Mouse (Mus musculus) liver, postnatal 0 days (tissue): ENCODE data around the gene Efcab5. TPM values are rescaled to one million over a fixed set of nuclear protein-coding genes. Genes with fewer than 3 reads are reported as not detected.

ENCODE experiments used
- ATAC-seq: fragments of 200-750 bp; cut with Nextera tagmentation; 2 replicates; pipeline ENCODE4 v1.8.0; 2017; ENCODE audit warnings: mild to moderate bottlenecking, moderate library complexity
- DNase-seq: peaks from one replicate; pipeline ENCODE4 v3.0.0-alpha.2; 2016
- H3K27ac ChIP-seq: fragments of 300-500 bp; sonication (generic); 2 replicates; pipeline ENCODE4 v1.5.1; 2014; ENCODE audit warnings: antibody characterized with exemption, moderate library complexity, mild to moderate bottlenecking, low read depth
- H3K27me3 ChIP-seq: fragments of 300-500 bp; sonication (generic); 2 replicates; pipeline ENCODE4 v1.6.1; 2014; ENCODE audit warnings: low read length, control low read depth, mixed read lengths; ENCODE audit not compliant: insufficient read depth
- H3K36me3 ChIP-seq: fragments of 300-500 bp; sonication (generic); replicated peaks from 2 replicates; pipeline ENCODE4 v1.6.1; 2014; ENCODE audit warnings: mild to moderate bottlenecking, control low read depth, low read length, moderate library complexity, mixed read lengths; ENCODE audit not compliant: insufficient read depth
- H3K4me1 ChIP-seq: fragments of 300-500 bp; sonication (generic); 2 replicates; pipeline ENCODE4 v1.6.1; 2014; ENCODE audit warnings: antibody characterized with exemption, mild to moderate bottlenecking, control low read depth; ENCODE audit not compliant: insufficient read depth
- H3K4me2 ChIP-seq: fragments of 300-500 bp; sonication (generic); 2 replicates; pipeline ENCODE4 v1.6.1; 2014; ENCODE audit warnings: low read depth, mild to moderate bottlenecking, low read length, moderate library complexity, mixed read lengths
- H3K4me3 ChIP-seq: fragments of 300-500 bp; sonication (generic); 2 replicates; pipeline ENCODE4 v1.5.1; 2014; ENCODE audit warnings: low read depth, low read length
- H3K9ac ChIP-seq: fragments of 300-500 bp; sonication (generic); replicated peaks from 2 replicates; pipeline ENCODE4 v1.6.1; 2014; ENCODE audit warnings: mild to moderate bottlenecking, moderate library complexity
- H3K9me3 ChIP-seq: fragments of 300-500 bp; sonication (generic); 2 replicates; pipeline ENCODE4 v1.6.1; 2016; ENCODE audit warnings: mild to moderate bottlenecking, control low read depth, low read length, mixed read lengths
- CTCF ChIP-seq: sonication (generic); IDR thresholded peaks from 2 replicates; pipeline ENCODE4 v1.5.1; 2016; ENCODE audit warnings: antibody characterized with exemption, low read depth
- EP300 ChIP-seq: IDR thresholded peaks from 2 replicates; pipeline ENCODE4 v1.6.1; 2016; ENCODE audit warnings: antibody characterized with exemption, low read depth, mild to moderate bottlenecking
- WGBS: fragments of 180-500 bp; shearing (Covaris S2); extraction: QIAGEN DNeasy Blood & Tissue Kit; methylation state at CpG from one replicate; pipeline ENCODE4 v1.1.7; 2014; ENCODE audit not compliant: insufficient replicate concordance; 5-methylcytosine and 5-hydroxymethylcytosine counted together
- polyA plus RNA-seq: library from polyadenylated mRNA; unstranded; fragments of >200 nt; fragmentation: Nextera tagmentation; extraction: Ambion mirVana; gene quantifications from 2 replicates; pipeline ENCODE4 v1.2.1, GENCODE M21; 2015

Gene Efcab5
- polyA plus RNA-seq, 1 experiment from 2014 or later = 0.16 TPM

DNA sequence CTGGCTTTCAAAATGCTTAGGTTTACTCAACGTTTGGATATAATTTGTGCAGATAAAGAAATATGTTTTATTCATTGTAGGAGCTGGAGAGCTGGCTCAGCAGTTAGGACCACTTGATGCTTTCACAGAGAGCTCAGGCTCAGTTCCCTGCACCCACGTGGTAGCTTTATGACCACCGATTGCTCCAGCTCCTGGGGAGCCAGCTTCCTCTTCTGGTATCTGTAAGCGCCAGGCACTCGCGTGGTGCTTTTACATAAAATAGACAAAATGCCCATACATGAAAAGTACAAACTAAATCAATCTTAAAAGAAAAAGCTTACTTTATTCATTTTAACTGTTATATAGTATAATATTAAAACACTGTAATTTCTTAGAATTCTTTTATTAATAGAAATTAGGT lies 46.8 kb downstream of the Efcab5 start:
- no peak overlapping the region for H3K27ac ChIP-seq
- no peaks in the 10 kb centered on the region for H3K4me1 ChIP-seq
- no peak for ATAC-seq
- no peaks in the 10 kb centered on the region for H3K36me3 ChIP-seq
- WGBS = 29% methylated on average over 6 of the region's 6 CpGs
- no peak overlapping the region for H3K4me3 ChIP-seq
- TF ChIP-seq CTCF = no peak
- no peak for TF ChIP-seq EP300
- no peak overlapping the region for H3K4me2 ChIP-seq
- peak; percentile 38 for DNase-seq
- no peaks in the 10 kb centered on the region for H3K27me3 ChIP-seq
- H3K9ac ChIP-seq = no peak overlapping the region
- no peaks in the 10 kb centered on the region for H3K9me3 ChIP-seq

DNA sequence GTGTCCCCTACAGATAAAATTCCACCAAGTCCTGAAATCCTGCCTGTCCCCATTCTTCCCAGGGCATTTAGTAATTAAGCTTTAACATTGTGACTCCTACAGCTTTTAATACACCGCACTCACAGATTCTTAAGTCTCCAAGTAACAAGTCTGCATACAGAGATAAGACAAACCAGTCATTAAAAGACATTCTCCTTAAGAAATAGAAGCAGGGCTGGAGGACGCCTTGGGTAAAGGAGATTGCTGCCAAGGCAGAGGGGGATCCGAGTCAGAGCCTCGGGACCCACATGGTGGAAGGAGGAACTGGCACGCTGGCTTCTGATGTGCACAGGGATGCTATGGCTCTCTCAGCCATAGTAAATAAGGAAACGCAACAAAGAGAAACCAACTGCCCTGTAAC lies 48.8 kb downstream of the Efcab5 start:
- no peak overlapping the region for H3K4me3 ChIP-seq
- no peak overlapping the region for H3K4me2 ChIP-seq
- H3K9me3 ChIP-seq = no peaks in the 10 kb centered on the region
- 57% methylated on average over 6 of the region's 6 CpGs for WGBS
- H3K36me3 ChIP-seq = no peaks in the 10 kb centered on the region
- H3K27ac ChIP-seq = no peak overlapping the region
- no peaks in the 10 kb centered on the region for H3K27me3 ChIP-seq
- no peak for ATAC-seq
- TF ChIP-seq EP300 = no peak
- no peak for TF ChIP-seq CTCF
- no peak overlapping the region for H3K9ac ChIP-seq
- H3K4me1 ChIP-seq = no peaks in the 10 kb centered on the region
- no peak for DNase-seq

DNA sequence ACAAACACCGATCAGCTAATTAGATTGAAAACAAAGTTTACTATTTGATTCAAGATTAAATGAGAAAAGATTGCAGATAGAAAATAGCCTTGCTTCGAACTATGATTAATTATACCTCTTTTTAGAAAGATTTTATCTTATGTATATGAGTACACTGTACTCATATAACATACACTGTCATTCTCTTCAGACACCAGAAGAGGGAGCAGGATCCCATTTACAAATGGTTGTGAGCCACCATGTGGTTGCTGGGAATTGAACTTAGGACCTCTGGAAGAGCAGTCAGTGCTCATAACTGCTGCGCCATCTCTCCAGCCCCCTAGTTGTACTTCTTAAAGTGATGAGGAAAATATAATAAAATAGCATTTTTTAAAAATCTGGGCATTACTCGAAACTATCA lies 55.3 kb downstream of the Efcab5 start:
- Histone ChIP-seq H3K4me3 (no peak overlapping the region), H3K27ac (no peak overlapping the region), H3K36me3 (no peaks in the 10 kb centered on the region), H3K9ac (no peak overlapping the region), H3K4me2 (no peak overlapping the region), H3K27me3 (no peaks in the 10 kb centered on the region), H3K9me3 (no peaks in the 10 kb centered on the region), H3K4me1 (no peaks in the 10 kb centered on the region)
- 87% methylated on average over 4 of the region's 4 CpGs for WGBS
- DNase-seq = no peak
- TF ChIP-seq CTCF (no peak), EP300 (no peak)
- no peak for ATAC-seq

DNA sequence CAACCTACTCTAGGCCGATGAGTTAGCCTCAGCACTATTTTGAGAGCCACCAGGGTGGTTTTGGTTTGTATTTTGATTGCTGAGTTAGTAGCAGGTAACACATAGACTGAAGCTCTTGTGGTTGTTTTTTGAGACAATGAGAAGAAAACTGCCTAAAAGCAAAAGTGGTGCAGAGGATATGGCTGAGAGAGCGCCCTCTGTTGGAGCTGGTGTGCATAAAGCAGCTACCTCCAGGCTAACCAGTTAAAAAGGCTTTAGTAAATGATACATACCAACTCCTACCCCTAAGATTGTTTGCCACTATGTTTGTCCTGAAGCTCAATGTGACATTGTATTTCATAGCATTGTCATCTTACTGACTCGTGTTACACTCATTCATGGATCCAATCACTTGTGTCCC lies 56.2 kb downstream of the Efcab5 start:
- no peak overlapping the region for H3K9ac ChIP-seq
- no peaks in the 10 kb centered on the region for H3K4me1 ChIP-seq
- ATAC-seq = no peak
- H3K27me3 ChIP-seq = no peaks in the 10 kb centered on the region
- WGBS = 57% methylated on average over 3 of the region's 3 CpGs
- DNase-seq = peak; percentile 41
- H3K36me3 ChIP-seq = no peaks in the 10 kb centered on the region
- H3K27ac ChIP-seq = no peak overlapping the region
- no peak overlapping the region for H3K4me3 ChIP-seq
- no peaks in the 10 kb centered on the region for H3K9me3 ChIP-seq
- H3K4me2 ChIP-seq = no peak overlapping the region
- peak; percentile 62 for TF ChIP-seq CTCF
- no peak for TF ChIP-seq EP300

DNA sequence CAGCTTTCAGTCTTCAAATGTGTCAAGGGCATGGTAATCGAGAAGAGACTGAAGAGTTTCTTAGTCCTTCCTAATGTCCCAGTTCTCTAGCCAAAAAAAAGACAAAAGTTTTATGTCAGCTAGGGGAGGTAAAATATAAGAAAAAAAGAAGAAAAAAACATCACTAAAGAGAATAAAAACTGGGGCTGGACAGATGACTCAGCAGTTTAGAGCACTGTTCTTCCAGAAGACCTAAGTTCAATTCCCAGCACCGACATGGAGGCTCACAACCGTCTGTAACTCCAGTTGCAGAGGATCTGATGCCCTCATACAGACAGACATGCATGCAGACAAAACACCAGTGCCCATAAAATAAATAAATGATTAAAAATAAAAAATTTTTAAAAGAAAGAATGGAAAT lies 60.2 kb downstream of the Efcab5 start:
- TF ChIP-seq EP300 (no peak), CTCF (no peak)
- no peaks in the 10 kb centered on the region for H3K9me3 ChIP-seq
- ATAC-seq = no peak
- no peaks in the 10 kb centered on the region for H3K27me3 ChIP-seq
- H3K9ac ChIP-seq = no peak overlapping the region
- no peaks in the 10 kb centered on the region for H3K36me3 ChIP-seq
- 87% methylated on average over 3 of the region's 3 CpGs for WGBS
- DNase-seq = no peak
- H3K27ac ChIP-seq = no peak overlapping the region
- H3K4me1 ChIP-seq = no peaks in the 10 kb centered on the region
- H3K4me2 ChIP-seq = no peak overlapping the region
- no peak overlapping the region for H3K4me3 ChIP-seq

DNA sequence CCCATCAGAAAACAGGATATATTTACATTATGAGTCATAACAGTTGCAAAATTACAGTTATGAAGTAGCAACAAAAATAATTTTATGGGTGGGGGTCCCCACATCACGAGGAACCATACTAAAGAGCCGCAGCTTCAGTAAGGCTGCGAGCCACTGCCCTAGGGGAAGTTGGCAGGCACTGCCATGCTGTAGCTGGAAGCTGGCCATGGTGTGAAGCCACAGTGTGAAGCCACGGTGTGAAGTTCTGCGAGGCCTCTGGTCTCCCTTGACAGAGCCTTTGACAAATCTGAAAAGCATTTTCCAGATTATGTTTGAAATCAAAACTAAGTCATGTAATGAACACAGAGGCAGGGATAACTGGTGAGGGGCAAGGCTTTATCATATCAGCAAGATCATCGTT lies 77.6 kb downstream of the Efcab5 start:
- no peaks in the 10 kb centered on the region for H3K4me1 ChIP-seq
- H3K9me3 ChIP-seq = no peaks in the 10 kb centered on the region
- H3K4me3 ChIP-seq = no peak overlapping the region
- 77% methylated on average over 6 of the region's 6 CpGs for WGBS
- H3K4me2 ChIP-seq = no peak overlapping the region
- ATAC-seq (no peak), DNase-seq (no peak)
- H3K27me3 ChIP-seq = no peaks in the 10 kb centered on the region
- TF ChIP-seq EP300 = no peak
- TF ChIP-seq CTCF = no peak
- H3K27ac ChIP-seq = no peak overlapping the region
- H3K9ac ChIP-seq = no peak overlapping the region
- no peaks in the 10 kb centered on the region for H3K36me3 ChIP-seq

DNA sequence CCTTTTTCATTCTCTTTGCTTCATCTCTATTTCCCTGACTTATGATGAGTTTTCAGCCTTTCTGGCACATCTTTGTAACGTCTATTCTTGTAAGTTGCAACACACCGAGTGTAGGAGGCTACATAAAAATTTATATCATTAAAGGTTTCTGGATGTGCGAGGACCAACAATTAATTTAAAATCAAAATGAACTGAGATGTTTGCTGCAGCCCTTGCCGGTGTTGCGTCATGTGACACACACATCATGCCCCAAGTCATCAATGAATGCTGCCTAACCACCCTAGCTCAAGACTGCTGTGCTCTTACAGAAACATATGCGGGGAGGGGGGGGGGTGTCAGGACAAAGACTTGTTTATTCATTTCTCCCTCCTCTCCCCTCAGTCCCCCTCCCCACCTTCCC lies 80.3 kb downstream of the Efcab5 start:
- no peak for TF ChIP-seq CTCF
- no peak for DNase-seq
- Histone ChIP-seq H3K9ac (no peak overlapping the region), H3K9me3 (no peaks in the 10 kb centered on the region), H3K27ac (no peak overlapping the region), H3K27me3 (no peaks in the 10 kb centered on the region), H3K36me3 (no peaks in the 10 kb centered on the region), H3K4me2 (no peak overlapping the region), H3K4me3 (no peak overlapping the region), H3K4me1 (no peaks in the 10 kb centered on the region)
- no peak for ATAC-seq
- 85% methylated on average over 6 of the region's 6 CpGs for WGBS
